Mouse (Mus musculus) Patski (cell line): ENCODE results near the gene Eif2b3. TPM values are rescaled to one million over a fixed set of nuclear protein-coding genes. Genes with fewer than 3 reads are reported as not detected.

Experiments used
- ATAC-seq: fragments of 100-300 bp; one replicate; pipeline ENCODE4 v1.8.0; 2021
- CTCF ChIA-PET: fragments of 350-600 bp; sonication (Branson Sonifier 250); formaldehyde crosslinking; loops from one replicate; lab custom pipeline; 2022; ENCODE audit warnings: inconsistent platforms; lab: Charles Lee
- POLR2A ChIA-PET: fragments of 350-600 bp; sonication (Branson Sonifier 250); formaldehyde crosslinking; loops from one replicate; lab custom pipeline; 2022; ENCODE audit warnings: antibody characterized with exemption, inconsistent platforms; lab: Charles Lee
- DNase-seq: peaks from one replicate; pipeline ENCODE4 v3.0.0-alpha.2; 2011; ENCODE audit warnings: low read depth, low spot score
- H3K27me3 ChIP-seq: fragments of 371-371 bp; one replicate; pipeline ENCODE4 v1.5.1; 2021
- CTCF ChIP-seq: fragments of 100-300 bp; IDR thresholded peaks from one replicate; pipeline ENCODE4 v1.5.1; 2021
- in situ Hi-C: fragments of 300-500 bp; cut with MboI; formaldehyde crosslinking; loops from 3 replicates; pipeline ENCODE4 v1.11.1; 2018; ENCODE audit warnings: low pct_unique_long_range_greater_than_20kb, mixed read lengths
- polyA plus RNA-seq: library from polyadenylated mRNA; unstranded; gene quantifications from one replicate; pipeline ENCODE4 v1.2.3, GENCODE M21; 2021

Eif2b3 gene
- 23.1 TPM for polyA plus RNA-seq

- ATAC-seq, result peak; percentile 77
- no peak for TF ChIP-seq CTCF
- POLR2A ChIA-PET, result no interaction called here
- CTCF ChIA-PET, result no interaction called here
- in situ Hi-C loops, result no loop called here
- H3K27me3 ChIP-seq, result no peaks in the 10 kb centered on the region
- peak; percentile 61 for DNase-seq
Observed at GRCm38 (mm10) chr4:117019206-117020134, at the start of gene Eif2b3. Gene Eif2b3 (plus strand): TSS chr4:117019402.

GRCm38 (mm10) chr4:116976503-116976902 lies 42.7 kb upstream of the Eif2b3 start:
- in situ Hi-C loops, result no loop called here
- DNase-seq (no peak), ATAC-seq (no peak)
- TF ChIP-seq CTCF, result peak; percentile 38
- ChIA-PET CTCF (interaction anchor here (0.6 to 0.7 kb wide), 2 partner anchors 148 to 164 kb away, joined by 3 to 4 read pairs; no protein-coding TSS in a partner anchor), POLR2A (no interaction called here)
- peaks cover 9% of the 10 kb centered on the region for H3K27me3 ChIP-seq

- ATAC-seq, result no peak
- POLR2A ChIA-PET, result no interaction called here
- CTCF ChIA-PET, result no interaction called here
- DNase-seq, result no peak
- H3K27me3 ChIP-seq, result no peaks in the 10 kb centered on the region
- no peak for TF ChIP-seq CTCF
- in situ Hi-C loops, result no loop called here
Observed at GRCm38 (mm10) chr4:116985681-116986080, 33.5 kb upstream of the Eif2b3 start.

DNA sequence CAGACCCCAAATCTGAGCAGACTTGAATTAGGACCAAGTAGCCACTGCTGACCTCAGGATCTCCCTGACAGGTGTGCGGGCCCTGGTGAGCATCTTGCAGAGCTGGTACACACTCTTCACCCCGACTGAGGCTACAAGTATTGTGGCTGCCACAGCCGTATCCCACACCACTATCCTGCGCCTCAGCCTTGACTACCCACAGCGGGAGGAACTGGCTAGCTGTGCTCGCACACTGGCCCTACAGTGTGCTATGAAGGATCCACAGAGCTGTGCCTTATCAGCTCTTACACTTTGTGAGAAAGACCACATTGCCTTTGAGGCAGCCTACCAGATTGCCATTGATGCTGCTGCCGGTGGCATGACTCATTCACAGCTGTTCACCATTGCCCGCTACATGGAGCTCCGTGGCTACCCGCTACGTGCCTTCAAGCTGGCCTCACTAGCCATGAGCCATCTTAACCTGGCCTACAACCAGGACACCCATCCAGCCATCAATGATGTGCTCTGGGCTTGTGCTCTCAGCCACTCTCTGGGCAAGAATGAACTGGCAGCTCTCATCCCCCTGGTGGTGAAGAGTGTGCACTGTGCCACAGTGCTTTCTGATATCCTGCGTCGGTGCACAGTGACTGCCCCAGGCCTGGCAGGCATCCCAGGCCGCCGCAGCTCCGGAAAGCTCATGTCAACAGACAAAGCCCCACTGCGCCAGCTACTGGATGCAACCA lies 32.6 kb upstream of the Eif2b3 start:
- DNase-seq, result no peak
- ChIA-PET CTCF (interaction anchor here (1.5 kb wide), 1 partner anchor 159 kb away, joined by 3 read pairs; no protein-coding TSS in a partner anchor), POLR2A (interaction anchor here (0.5 kb wide), 1 partner anchor 53 kb away, joined by 3 read pairs; no protein-coding TSS in a partner anchor)

DNA sequence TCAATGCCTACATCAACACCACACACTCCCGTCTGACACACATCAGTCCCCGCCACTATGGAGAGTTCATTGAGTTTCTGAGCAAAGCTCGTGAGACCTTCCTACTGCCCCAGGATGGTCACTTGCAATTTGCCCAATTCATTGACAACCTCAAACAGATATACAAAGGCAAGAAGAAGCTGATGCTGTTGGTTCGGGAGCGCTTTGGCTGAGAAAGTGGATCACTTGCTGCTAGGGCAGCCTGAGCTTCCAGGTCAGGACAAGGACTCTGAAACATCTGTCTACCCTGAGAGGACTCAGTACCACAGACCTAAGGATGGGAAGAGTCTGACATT lies 32.1 kb upstream of the Eif2b3 start:
- in situ Hi-C loops, result no loop called here
- ATAC-seq, result no peak
- ChIA-PET CTCF (interaction anchor here (1.5 kb wide), 1 partner anchor 159 kb away, joined by 3 read pairs; no protein-coding TSS in a partner anchor), POLR2A (interaction anchor here (0.5 kb wide), 1 partner anchor 52 kb away, joined by 3 read pairs; no protein-coding TSS in a partner anchor)
- H3K27me3 ChIP-seq, result no peaks in the 10 kb centered on the region
- TF ChIP-seq CTCF, result no peak
- DNase-seq, result no peak

More for the DNA sequence above, 32.6 kb upstream of the Eif2b3 start:
- ATAC-seq, result no peak
- TF ChIP-seq CTCF, result no peak
- H3K27me3 ChIP-seq, result no peaks in the 10 kb centered on the region
- in situ Hi-C loops, result no loop called here

DNA sequence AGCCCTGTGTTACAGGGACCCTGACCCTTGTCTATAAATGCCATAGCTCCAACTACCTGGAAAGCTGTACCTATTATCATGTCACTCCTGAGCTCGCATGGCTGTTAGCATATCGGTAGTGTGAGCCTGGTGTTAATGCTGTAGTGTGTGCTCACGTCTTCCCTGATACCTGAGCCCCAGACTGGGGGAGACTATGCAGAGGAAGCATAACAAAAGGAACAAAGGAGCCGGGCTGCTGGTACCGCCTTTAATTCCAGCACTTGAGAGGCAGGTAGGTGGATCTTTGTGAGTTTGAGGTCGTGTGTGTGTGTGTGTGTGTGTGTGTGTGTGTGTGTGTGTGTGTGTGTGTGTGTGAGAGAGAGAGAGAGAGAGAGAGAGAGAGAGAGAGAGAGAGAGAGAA lies 29.5 kb upstream of the Eif2b3 start:
- no peak for DNase-seq
- TF ChIP-seq CTCF, result no peak
- no peak for ATAC-seq
- H3K27me3 ChIP-seq, result no peaks in the 10 kb centered on the region
- ChIA-PET CTCF (interaction anchor here (1.0 to 1.3 kb wide), 2 partner anchors 162 to 163 kb away, joined by 3 read pairs; no protein-coding TSS in a partner anchor), POLR2A (interaction anchor here (0.9 kb wide), 1 partner anchor 143 kb away, joined by 3 read pairs; no protein-coding TSS in a partner anchor)
- in situ Hi-C loops, result loop anchor here (5.0 kb wide), 2 partner anchors 167 to 272 kb away; partner anchors contain the start of gene Hpdl

GRCm38 (mm10) chr4:116991366-116991765 lies 27.8 kb upstream of the Eif2b3 start:
- in situ Hi-C loops, result loop anchor here (5.0 kb wide), 2 partner anchors 169 to 274 kb away; partner anchors contain the start of gene Hpdl
- H3K27me3 ChIP-seq, result no peaks in the 10 kb centered on the region
- TF ChIP-seq CTCF, result no peak
- DNase-seq (peak; percentile 20), ATAC-seq (no peak)
- ChIA-PET CTCF (interaction anchor here (1.2 to 1.9 kb wide), 4 partner anchors 11 to 166 kb away, joined by 3 to 5 read pairs (median 4); no protein-coding TSS in a partner anchor), POLR2A (no interaction called here)

DNA sequence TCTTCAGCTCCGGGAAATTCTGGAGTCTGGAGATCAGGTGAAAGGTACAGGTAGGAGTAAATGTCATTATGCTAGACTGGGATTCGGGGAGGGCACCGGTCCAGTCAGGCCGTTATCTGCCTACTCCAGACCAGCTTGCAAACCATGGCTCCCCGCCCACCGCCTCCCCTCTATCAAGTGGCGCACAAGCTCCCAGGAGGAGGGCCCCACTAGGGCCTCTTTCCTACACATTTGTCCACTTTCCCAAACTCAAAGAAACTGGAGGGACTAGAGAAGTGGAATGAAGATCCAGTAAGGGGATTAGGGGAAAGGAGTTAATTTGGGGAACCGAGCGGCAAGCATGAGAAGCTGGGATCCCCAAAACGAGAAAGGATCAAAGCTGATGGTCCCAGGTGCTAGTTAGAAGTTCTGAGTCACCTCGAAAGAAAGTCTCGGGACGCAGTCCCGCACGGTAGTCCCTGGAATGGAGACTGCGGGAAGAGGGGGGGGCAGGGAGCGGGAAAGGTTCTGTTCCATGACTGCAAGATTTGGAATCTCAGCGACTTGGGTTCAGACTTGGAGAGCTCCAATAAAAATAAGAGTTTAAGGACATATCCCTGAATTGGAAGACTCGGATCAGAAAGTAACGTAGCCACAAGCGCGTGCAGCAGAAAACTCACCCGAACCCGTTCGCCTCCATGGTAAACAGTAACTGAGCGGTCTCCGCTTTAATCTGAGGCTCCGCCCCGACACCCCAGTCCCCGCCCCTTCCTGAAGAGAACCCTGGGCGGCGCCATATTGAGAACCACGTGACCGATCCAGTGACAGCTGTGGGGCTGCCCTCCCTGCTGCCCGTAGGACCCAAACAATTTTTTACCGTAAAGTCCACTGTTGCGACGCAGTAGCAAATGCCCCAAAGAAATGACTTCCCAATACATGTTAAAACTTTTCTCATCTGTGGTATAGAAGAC lies 25.3 kb upstream of the Eif2b3 start, which contains the start of gene Urod:
TSS of gene Urod (minus strand) at position 742 of the 950 bp plus-strand sequence.
- in situ Hi-C loops, result loop anchor here (5.0 kb wide), 2 partner anchors 172 to 277 kb away; partner anchors contain the start of gene Hpdl
- no peak for TF ChIP-seq CTCF
- ChIA-PET CTCF (interaction anchor here (0.9 to 3.7 kb wide), 2 partner anchors 146 to 147 kb away, joined by 4 to 23 read pairs; no protein-coding TSS in a partner anchor), POLR2A (no interaction called here)
- DNase-seq, result peak; percentile 55
- H3K27me3 ChIP-seq, result no peaks in the 10 kb centered on the region
- ATAC-seq, result peak; percentile 72
